Comparison of ENCODE assay signal across 18 mouse cellular contexts in genomic region chr2:166086457-166087233, GRCm38 (mm10).
A peak's percentile ranks its signal among the peaks of the same experiment; 100 is the strongest.
DNase-seq lines count a peak whose midpoint lies in the region; ATAC-seq and TF ChIP-seq lines count a peak whose summit lies in the region.
"Had no signal": no experiment of that assay in that cellular context is flagged by ENCODE, and none has a peak within 500 bp of the region (broad histone marks: within the 10 kb centered on the region; RNA-seq: fewer than 3 reads in every experiment).

No protein-coding gene starts in this region.

- no peak for TF ChIP-seq CTCF in lung, postnatal 0 days (IDR thresholded peaks at IDR 0.05)

- no peak overlapping the region for H3K4me3 ChIP-seq in lung, postnatal 0 days (ENCODE audit: low read depth, low read length)
- no peak overlapping the region for H3K4me3 ChIP-seq in embryonic facial prominence, embryonic 12.5 days
- H3K4me3 ChIP-seq in limb, embryonic 15.5 days, result no peak overlapping the region
- H3K4me3 ChIP-seq in hindbrain, embryonic 13.5 days, result no peak overlapping the region
- no peak overlapping the region for H3K4me3 ChIP-seq in hindbrain, embryonic 11.5 days (ENCODE audit: low read depth, low read length)
- H3K4me3 ChIP-seq: erythroblast, embryonic 14.5 days; heart, embryonic 15.5 days; layer of hippocampus, adult 2 months; limb, embryonic 13.5 days; megakaryocyte, embryonic 14.5 days; neural tube, embryonic 12.5 days had no signal

- DNase-seq in heart, adult 11 months, result peak; percentile 91
- no peak for DNase-seq in heart, postnatal 25 days (ENCODE audit: low spot score)
- peak; percentile 27 for DNase-seq in lung, postnatal 0 days (ENCODE audit: low spot score)
- no peak for DNase-seq in lung, postnatal 4 days
- DNase-seq in hindbrain, embryonic 11.5 days (ENCODE audit: low spot score), result no peak
- DNase-seq: cerebellum, postnatal 10 days; gastrocnemius, postnatal 36 days; right cerebral cortex, postnatal 25 days had no signal

- no peak overlapping the region for H3K27ac ChIP-seq in lung, postnatal 0 days (ENCODE audit: low read length)
- 0 out of 2 replicates have a peak overlapping the region, but pooled peaks have one; percentile 11 for H3K27ac ChIP-seq in embryonic facial prominence, embryonic 12.5 days
- 0 out of 2 replicates have a peak overlapping the region, but pooled peaks have one; percentile 2 for H3K27ac ChIP-seq in limb, embryonic 15.5 days
- H3K27ac ChIP-seq in hindbrain, embryonic 13.5 days, result no peak overlapping the region
- no peak overlapping the region for H3K27ac ChIP-seq in hindbrain, embryonic 11.5 days (ENCODE audit: low read depth, low read length)
- H3K27ac ChIP-seq: heart, embryonic 15.5 days; layer of hippocampus, adult 2 months; limb, embryonic 13.5 days; neural tube, embryonic 12.5 days had no signal

- no peaks in the 10 kb centered on the region for H3K9me3 ChIP-seq in lung, postnatal 0 days (ENCODE audit: low read length)
- no peaks in the 10 kb centered on the region for H3K9me3 ChIP-seq in embryonic facial prominence, embryonic 12.5 days
- no peaks in the 10 kb centered on the region for H3K9me3 ChIP-seq in limb, embryonic 15.5 days
- H3K9me3 ChIP-seq in hindbrain, embryonic 13.5 days, result no peaks in the 10 kb centered on the region
- no peaks in the 10 kb centered on the region for H3K9me3 ChIP-seq in hindbrain, embryonic 11.5 days (ENCODE audit: control insufficient read depth, low read length)
- H3K9me3 ChIP-seq: heart, embryonic 15.5 days; limb, embryonic 13.5 days; megakaryocyte, embryonic 14.5 days; neural tube, embryonic 12.5 days had no signal

- no peak for TF ChIP-seq EP300 in lung, postnatal 0 days (IDR thresholded peaks at IDR 0.05)

- no peaks in the 10 kb centered on the region for H3K36me3 ChIP-seq in lung, postnatal 0 days (ENCODE audit: insufficient read depth, low read length)
- H3K36me3 ChIP-seq in embryonic facial prominence, embryonic 12.5 days, result peaks cover 85% of the 10 kb centered on the region
- H3K36me3 ChIP-seq in limb, embryonic 15.5 days, result peaks cover 69% of the 10 kb centered on the region
- peaks cover 49% of the 10 kb centered on the region for H3K36me3 ChIP-seq in hindbrain, embryonic 13.5 days
- H3K36me3 ChIP-seq in hindbrain, embryonic 11.5 days (ENCODE audit: control insufficient read depth, insufficient read depth, low read length), result no peaks in the 10 kb centered on the region

- 84% methylated on average over 29 of the region's 29 CpGs for WGBS in lung, postnatal 0 days
- 86% methylated on average over 29 of the region's 29 CpGs for WGBS in embryonic facial prominence, embryonic 12.5 days
- WGBS in limb, embryonic 15.5 days, result 85% methylated on average over 29 of the region's 29 CpGs
- 91% methylated on average over 29 of the region's 29 CpGs for WGBS in hindbrain, embryonic 13.5 days
- 90% methylated on average over 29 of the region's 29 CpGs for WGBS in hindbrain, embryonic 11.5 days

- H3K4me2 ChIP-seq in lung, postnatal 0 days (replicated peaks; ENCODE audit: low read depth, low read length), result no peak overlapping the region
- H3K4me2 ChIP-seq in embryonic facial prominence, embryonic 12.5 days (replicated peaks), result no peak overlapping the region
- no peak overlapping the region for H3K4me2 ChIP-seq in limb, embryonic 15.5 days
- H3K4me2 ChIP-seq in hindbrain, embryonic 13.5 days, result no peak overlapping the region
- no peak overlapping the region for H3K4me2 ChIP-seq in hindbrain, embryonic 11.5 days (replicated peaks; ENCODE audit: low read depth, low read length)
- H3K4me2 ChIP-seq: heart, embryonic 15.5 days; limb, embryonic 13.5 days; neural tube, embryonic 12.5 days had no signal

- no peak overlapping the region for H3K9ac ChIP-seq in lung, postnatal 0 days (replicated peaks; ENCODE audit: low read depth)
- no peak overlapping the region for H3K9ac ChIP-seq in embryonic facial prominence, embryonic 12.5 days
- no peak overlapping the region for H3K9ac ChIP-seq in limb, embryonic 15.5 days
- no peak overlapping the region for H3K9ac ChIP-seq in hindbrain, embryonic 13.5 days
- H3K9ac ChIP-seq in hindbrain, embryonic 11.5 days (ENCODE audit: low read depth, low read length), result no peak overlapping the region
- H3K9ac ChIP-seq: heart, embryonic 15.5 days; limb, embryonic 13.5 days; neural tube, embryonic 12.5 days had no signal

- no peak for ATAC-seq in lung, postnatal 0 days
- no peak for ATAC-seq in embryonic facial prominence, embryonic 12.5 days (ENCODE audit: insufficient number of reproducible peaks, insufficient read depth, low FRiP score, low TSS enrichment)
- no peak for ATAC-seq in limb, embryonic 15.5 days (ENCODE audit: insufficient number of reproducible peaks, low FRiP score, low TSS enrichment, low read depth)
- ATAC-seq in hindbrain, embryonic 13.5 days (ENCODE audit: low FRiP score), result no peak
- ATAC-seq in hindbrain, embryonic 11.5 days (ENCODE audit: low FRiP score), result no peak
- ATAC-seq: Patski had no signal

- H3K4me1 ChIP-seq in lung, postnatal 0 days (ENCODE audit: insufficient read depth, low read depth, low read length), result no peaks in the 10 kb centered on the region
- peaks cover 15% of the 10 kb centered on the region for H3K4me1 ChIP-seq in embryonic facial prominence, embryonic 12.5 days
- peaks cover 12% of the 10 kb centered on the region for H3K4me1 ChIP-seq in limb, embryonic 15.5 days
- H3K4me1 ChIP-seq in hindbrain, embryonic 13.5 days (replicated peaks), result peaks cover 22% of the 10 kb centered on the region
- no peaks in the 10 kb centered on the region for H3K4me1 ChIP-seq in hindbrain, embryonic 11.5 days (replicated peaks; ENCODE audit: control insufficient read depth, insufficient read depth, low read length)

- intact Hi-C loops in heart, postnatal 25 days (cut with DNase I), result loop anchor here (10.0 kb wide), 1 partner anchor 718 kb away; the partner anchor contains the start of gene Arfgef2

- no peaks in the 10 kb centered on the region for H3K27me3 ChIP-seq in lung, postnatal 0 days (replicated peaks; ENCODE audit: insufficient read depth, low read length)
- no peaks in the 10 kb centered on the region for H3K27me3 ChIP-seq in embryonic facial prominence, embryonic 12.5 days
- no peaks in the 10 kb centered on the region for H3K27me3 ChIP-seq in limb, embryonic 15.5 days
- 0 out of 2 replicates have a peak, but pooled peaks cover 3% of the 10 kb centered on the region for H3K27me3 ChIP-seq in hindbrain, embryonic 13.5 days
- no peaks in the 10 kb centered on the region for H3K27me3 ChIP-seq in hindbrain, embryonic 11.5 days (ENCODE audit: control insufficient read depth, insufficient read depth, low read length)
- H3K27me3 ChIP-seq: heart, embryonic 15.5 days; limb, embryonic 13.5 days; neural tube, embryonic 12.5 days; Patski had no signal

Comparison
In these comparisons a context has a peak if more than half of its experiments do, and no peak if none do; other contexts are left out.
1. DNase-seq: peak in heart, adult 11 months (single experiment) and lung, postnatal 0 days (single experiment); none in heart, postnatal 25 days (single experiment), lung, postnatal 4 days (0 of 2) and hindbrain, embryonic 11.5 days (single experiment).
2. H3K27ac ChIP-seq: peak in embryonic facial prominence, embryonic 12.5 days (single experiment) and limb, embryonic 15.5 days (single experiment); none in lung, postnatal 0 days (single experiment), hindbrain, embryonic 13.5 days (single experiment) and hindbrain, embryonic 11.5 days (single experiment).